Mouse (Mus musculus) ES-E14 (cell line): ENCODE measurements around the gene Ndel1. TPM values are rescaled to one million over a fixed set of nuclear protein-coding genes. Genes with fewer than 3 reads are reported as not detected.

Experiments
- DNase-seq: peaks from one replicate; pipeline ENCODE4 v3.0.0-alpha.2; 2013; ENCODE audit warnings: low read depth, low spot score
- H3K27ac ChIP-seq: 2 replicates; pipeline ENCODE4 v1.5.1; 2012; ENCODE audit warnings: low read depth, mild to moderate bottlenecking, low read length, moderate library complexity, mixed read lengths; ENCODE audit not compliant: poor library complexity, insufficient read depth, severe bottlenecking
- H3K36me3 ChIP-seq: 2 replicates; pipeline ENCODE4 v1.6.1; 2012; ENCODE audit warnings: mild to moderate bottlenecking, low read length, moderate library complexity, mixed read lengths; ENCODE audit not compliant: control insufficient read depth, poor library complexity, insufficient read depth, severe bottlenecking
- H3K4me1 ChIP-seq, 2 experiments: fragments of 150-350 bp in 1 of 2; sonication (generic) in 1 of 2; 2 replicates each; pipeline ENCODE4 v1.6.1; 2012; ENCODE audit warnings: low read length in 2 of 2, mild to moderate bottlenecking in 1 of 2, mixed read lengths in 1 of 2; ENCODE audit not compliant: control insufficient read depth in 2 of 2, insufficient read depth in 2 of 2, poor library complexity in 1 of 2
- H3K4me3 ChIP-seq, 2 experiments: fragments of 150-350 bp in 1 of 2; sonication (generic) in 1 of 2; 2 replicates each; pipeline ENCODE4 v1.5.1; 2012; ENCODE audit warnings: low read length in 2 of 2, low read depth in 1 of 2, mild to moderate bottlenecking in 1 of 2, mixed read lengths in 1 of 2; ENCODE audit not compliant: insufficient read depth in 1 of 2, poor library complexity in 1 of 2, severe bottlenecking in 1 of 2
- H3K9ac ChIP-seq: 2 replicates; pipeline ENCODE4 v1.6.1; 2012; ENCODE audit warnings: low read depth, mild to moderate bottlenecking, low read length, mixed read lengths; ENCODE audit not compliant: poor library complexity, insufficient read depth, severe bottlenecking
- H3K9me3 ChIP-seq: fragments of 150-350 bp; sonication (generic); 2 replicates; pipeline ENCODE4 v1.6.1; 2012; ENCODE audit warnings: low read depth, mild to moderate bottlenecking, low read length; ENCODE audit not compliant: control insufficient read depth, insufficient read depth
- CHD2 ChIP-seq: IDR thresholded peaks from 2 replicates; pipeline ENCODE4 v1.6.1; 2014; ENCODE audit warnings: mild to moderate bottlenecking, low read depth, low read length, inconsistent platforms
- HCFC1 ChIP-seq: IDR thresholded peaks from 2 replicates; pipeline ENCODE4 v1.6.1; 2012; ENCODE audit warnings: low read length, inconsistent platforms, borderline replicate concordance; ENCODE audit not compliant: insufficient read depth
- MAFK ChIP-seq: IDR thresholded peaks from 2 replicates; pipeline ENCODE4 v1.6.1; 2014; ENCODE audit warnings: mild to moderate bottlenecking, low read depth, low read length, inconsistent platforms; ENCODE audit not compliant: insufficient read depth
- ZC3H11A ChIP-seq: IDR thresholded peaks from 2 replicates; pipeline ENCODE4 v1.6.1; 2012; ENCODE audit warnings: low read depth, mild to moderate bottlenecking, inconsistent platforms, low read length, borderline replicate concordance
- ZNF384 ChIP-seq: IDR thresholded peaks from 2 replicates; pipeline ENCODE4 v1.6.1; 2012; ENCODE audit warnings: low read depth, low read length, inconsistent platforms
- in situ Hi-C, 2 experiments: fragments of 600-800 bp; cut with MboI; formaldehyde crosslinking; loops; one replicate each; pipeline ENCODE4 v1.15.1; 2025; ENCODE audit warnings: low sequenced_read_pairs in 2 of 2, inconsistent platforms in 1 of 2; ENCODE audit not compliant: unreplicated experiment in 2 of 2
- total RNA-seq: library from RNA; depleted of rRNA; stranded (reverse); fragments of 300-350 nt; gene quantifications from 2 replicates; pipeline ENCODE4 v1.2.3, GENCODE M21; 2012

Ndel1 gene
- total RNA-seq, 1 experiment, result 40.1 TPM

DNA sequence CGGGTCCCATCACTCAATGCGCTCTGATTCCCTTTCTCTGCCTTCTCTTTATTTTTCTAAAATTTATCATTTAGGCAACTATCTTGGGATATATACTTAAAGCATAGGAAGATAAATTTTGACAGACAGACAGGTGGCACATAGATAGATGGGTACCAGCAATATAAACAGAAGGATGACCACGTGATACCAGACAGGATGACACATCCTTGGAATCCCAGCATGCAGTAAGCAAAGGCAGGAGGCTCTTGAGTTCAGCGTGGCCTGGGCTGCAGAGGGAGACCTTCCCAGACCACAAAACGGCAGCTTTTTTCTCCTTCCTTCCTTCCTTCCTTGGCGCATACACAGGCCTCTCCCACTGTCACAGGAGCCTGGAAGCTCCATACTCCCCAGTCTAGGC, 26.2 kb upstream of the Ndel1 start:
- Histone ChIP-seq H3K9me3 (no peaks in the 10 kb centered on the region), H3K27ac (no peak overlapping the region), H3K4me3 (no peak overlapping the region), H3K9ac (no peak overlapping the region; the same call in 1 of the 2 replicates), H3K4me1 (peaks cover 0 to 4% of the 10 kb centered on the region in 2 experiments; a peak in 1 of 4 replicates), H3K36me3 (peaks cover 6% of the 10 kb centered on the region)
- DNase-seq, result no peak
- no peak for TF ChIP-seq MAFK
- TF ChIP-seq ZNF384, result no peak
- TF ChIP-seq CHD2, result no peak
- in situ Hi-C loops, result no loop called here

DNA sequence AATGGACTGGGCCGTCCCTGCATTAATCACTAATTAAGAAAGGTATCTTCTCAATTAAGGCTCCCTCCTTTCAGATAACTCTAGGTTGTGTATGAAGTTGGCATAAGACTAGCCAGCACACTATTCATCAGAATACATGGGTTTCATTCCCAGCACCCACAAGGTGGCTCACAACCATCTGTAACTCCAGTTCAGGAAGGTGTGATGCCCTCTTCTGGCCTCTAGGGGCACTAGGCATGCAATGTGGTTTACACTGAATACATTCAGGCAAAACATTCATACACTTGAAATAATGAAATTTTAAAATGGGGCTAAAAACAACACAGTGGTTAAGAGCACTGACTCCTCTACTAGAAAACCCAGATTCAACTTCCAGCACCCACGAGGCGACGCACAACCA, 25.5 kb upstream of the Ndel1 start:
- Histone ChIP-seq H3K9me3 (no peaks in the 10 kb centered on the region), H3K9ac (no peak overlapping the region), H3K27ac (no peak overlapping the region), H3K36me3 (no peaks in the 10 kb centered on the region; the same call in 1 of the 2 replicates), H3K4me1 (peaks cover 0 to 4% of the 10 kb centered on the region in 2 experiments; a peak in 1 of 4 replicates), H3K4me3 (no peak overlapping the region)
- TF ChIP-seq CHD2 (no peak), HCFC1 (no peak), MAFK (no peak), ZNF384 (no peak), ZC3H11A (no peak)
- in situ Hi-C loops, result no loop called here
- DNase-seq, result no peak

DNA sequence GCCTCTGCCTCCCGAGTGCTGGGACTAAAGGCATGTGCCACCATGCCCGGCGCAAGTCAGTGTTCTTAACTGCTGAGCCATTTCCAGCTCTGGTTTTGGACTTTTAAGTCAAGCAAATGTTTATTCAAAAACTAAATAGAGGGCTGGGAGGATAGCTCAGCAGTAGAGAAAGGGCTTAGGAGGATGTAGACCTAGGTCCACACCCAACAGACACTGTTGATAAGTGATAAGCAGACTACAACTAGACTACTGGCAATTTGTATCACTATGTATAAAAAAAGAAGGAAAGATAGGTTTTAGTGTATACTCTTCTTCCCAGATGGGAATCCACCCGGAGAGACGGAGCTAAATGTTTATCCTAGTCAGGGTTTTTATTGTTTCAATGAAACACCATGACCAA, 24.6 kb upstream of the Ndel1 start:
- Histone ChIP-seq H3K9ac (no peak overlapping the region), H3K36me3 (no peaks in the 10 kb centered on the region), H3K4me3 (no peak overlapping the region), H3K27ac (no peak overlapping the region), H3K4me1 (peaks cover 0 to 4% of the 10 kb centered on the region in 2 experiments; a peak in 1 of 4 replicates), H3K9me3 (no peaks in the 10 kb centered on the region)
- TF ChIP-seq HCFC1, result no peak
- no peak for TF ChIP-seq MAFK
- TF ChIP-seq ZC3H11A, result no peak
- TF ChIP-seq ZNF384, result no peak
- TF ChIP-seq CHD2, result no peak
- in situ Hi-C loops, result no loop called here
- no peak for DNase-seq

DNA sequence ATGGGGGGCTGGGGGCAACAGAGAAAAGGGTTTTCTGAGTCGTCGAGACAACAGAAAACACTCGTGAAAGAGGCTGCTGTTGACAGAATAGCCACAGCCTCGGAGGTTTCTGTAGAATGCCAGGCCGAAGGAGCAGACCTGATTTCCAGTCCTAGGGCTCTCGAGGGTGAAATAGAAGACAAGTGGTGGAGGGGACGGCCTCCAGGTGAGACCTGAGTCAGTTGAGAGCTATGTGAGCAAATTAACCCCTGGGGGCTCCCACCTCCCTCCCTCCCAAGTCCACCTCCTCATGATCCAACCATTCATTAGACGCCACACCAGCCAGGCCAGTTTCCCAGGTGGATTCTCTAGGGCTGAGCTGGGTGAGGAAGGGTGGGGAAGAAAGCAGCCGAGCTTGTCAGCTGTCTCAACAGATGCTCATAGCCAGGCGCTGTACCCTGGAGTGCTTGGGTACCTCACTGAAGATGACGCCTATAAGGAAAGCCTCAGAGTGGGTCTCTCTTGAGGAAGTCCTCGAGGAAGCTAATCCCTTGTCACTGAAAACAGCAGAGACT, 22.3 kb upstream of the Ndel1 start:
- no peaks in the 10 kb centered on the region for H3K36me3 ChIP-seq
- in situ Hi-C loops, result no loop called here
- peaks cover 0 to 4% of the 10 kb centered on the region in 2 experiments; a peak in 1 of 4 replicates for H3K4me1 ChIP-seq
- H3K27ac ChIP-seq, result no peak overlapping the region
- no peak for DNase-seq
- H3K4me3 ChIP-seq, result no peak overlapping the region
- H3K9me3 ChIP-seq, result no peaks in the 10 kb centered on the region
- no peak overlapping the region for H3K9ac ChIP-seq
- TF ChIP-seq ZNF384 (no peak), MAFK (no peak), HCFC1 (no peak), CHD2 (no peak), ZC3H11A (no peak)
